Mouse (Mus musculus): Measurements from ENCODE around the gene Rc3h1. TPM values are rescaled to one million over a fixed set of nuclear protein-coding genes. Genes with fewer than 3 reads are reported as not detected.
"Not testable (repeated sequence)": the region's sequence is repeated elsewhere in the genome, so short reads cannot be mapped to it uniquely, and the experiment has no call there.

Gene Rc3h1
- total and polyA plus RNA-seq, 3 experiments: 6.2 to 15.2 TPM; not detected in 1

GRCm38 (mm10) chr1:160874757-160875156, 31.5 kb upstream of the Rc3h1 start (continued):
- TF ChIP-seq CHD2 (IDR thresholded peaks at IDR 0.05; ENCODE audit: low read length) (no peak), USF1 (IDR thresholded peaks at IDR 0.05; ENCODE audit: low read depth, low read length) (no peak), CTCF (IDR thresholded peaks at IDR 0.05 in 2 of 3, conservative IDR thresholded peaks at IDR 0.05 in 1 of 3; ENCODE audit: control insufficient read depth in 1 of 3, insufficient read depth in 1 of 3, low read depth in 2 of 3, low read length in 3 of 3, poor library complexity in 1 of 3, severe bottlenecking in 1 of 3) (no peak), TAL1 (IDR thresholded peaks at IDR 0.05; ENCODE audit: low read length) (no peak), E2F4 (IDR thresholded peaks at IDR 0.05; ENCODE audit: borderline replicate concordance, low read depth, low read length) (no peak), MAZ (IDR thresholded peaks at IDR 0.05; ENCODE audit: low read depth, low read length) (no peak), ZNF384 (IDR thresholded peaks at IDR 0.05; ENCODE audit: low read depth, low read length) (no peak), RCOR1 (IDR thresholded peaks at IDR 0.05; ENCODE audit: low read depth, low read length) (peak; percentile 71), SMC3 (IDR thresholded peaks at IDR 0.05; ENCODE audit: low read depth, low read length) (no peak), ETS1 (IDR thresholded peaks at IDR 0.05; ENCODE audit: low read depth, low read length) (peak; percentile 66; the same call in 1 of the 2 replicates), POLR2AphosphoS2 (IDR thresholded peaks at IDR 0.05; ENCODE audit: low read length) (no peak), ZKSCAN1 (IDR thresholded peaks at IDR 0.05; ENCODE audit: low read depth, low read length) (no peak), GABPA (IDR thresholded peaks at IDR 0.05; ENCODE audit: low read depth, low read length) (no peak)

- DNase-seq (ENCODE audit: low read depth, low spot score): no peak
- no peak for TF ChIP-seq CHD1 (IDR thresholded peaks at IDR 0.05; ENCODE audit: low read depth, low read length)
- no peak for TF ChIP-seq CTCF (IDR thresholded peaks at IDR 0.05 in 2 of 3, conservative IDR thresholded peaks at IDR 0.05 in 1 of 3; ENCODE audit: control insufficient read depth in 1 of 3, insufficient read depth in 1 of 3, low read depth in 2 of 3, low read length in 3 of 3, poor library complexity in 1 of 3, severe bottlenecking in 1 of 3)
- TF ChIP-seq POLR2AphosphoS5 (IDR thresholded peaks at IDR 0.05; ENCODE audit: borderline replicate concordance, low read depth, low read length): no peak
- TF ChIP-seq GABPA (IDR thresholded peaks at IDR 0.05; ENCODE audit: low read depth, low read length): no peak
- TF ChIP-seq GATA1 (IDR thresholded peaks at IDR 0.05; ENCODE audit: low read depth, low read length): no peak
- no peak for TF ChIP-seq USF2 (IDR thresholded peaks at IDR 0.05; ENCODE audit: borderline replicate concordance in 1 of 2, insufficient read depth in 1 of 2, low read depth in 1 of 2, low read length in 2 of 2)
Observed at GRCm38 (mm10) chr1:160876968-160877367, 29.2 kb upstream of the Rc3h1 start.

GRCm38 (mm10) chr1:160878485-160878884, 27.7 kb upstream of the Rc3h1 start:
- TF ChIP-seq TBP (IDR thresholded peaks at IDR 0.05; ENCODE audit: low read depth, low read length) (no peak), ZMIZ1 (IDR thresholded peaks at IDR 0.05; ENCODE audit: low read depth, low read length) (no peak), MAX (IDR thresholded peaks at IDR 0.05; ENCODE audit: low read length) (no peak), NELFE (IDR thresholded peaks at IDR 0.05; ENCODE audit: low read depth, low read length) (no peak), ELF1 (IDR thresholded peaks at IDR 0.05; ENCODE audit: low read depth, low read length) (no peak), RAD21 (IDR thresholded peaks at IDR 0.05; ENCODE audit: low read depth, low read length) (no peak), JUND (IDR thresholded peaks at IDR 0.05; ENCODE audit: low read depth, low read length) (no peak)
- no peaks in the 10 kb centered on the region for H3K9me3 ChIP-seq (replicated peaks; ENCODE audit: insufficient read depth, low read length)
- H3K27ac ChIP-seq (ENCODE audit: control insufficient read depth, low read depth, low read length): no peak overlapping the region
- H3K4me1 ChIP-seq (ENCODE audit: control insufficient read depth in 1 of 2, insufficient read depth in 2 of 2, low read length in 2 of 2): peaks cover 15 to 16% of the 10 kb centered on the region in 2 experiments
- H3K79me2 ChIP-seq (ENCODE audit: control insufficient read depth, insufficient read depth, low read length, poor library complexity): no peaks in the 10 kb centered on the region
- H3K9ac ChIP-seq (ENCODE audit: control insufficient read depth, low read depth, low read length, poor library complexity, severe bottlenecking): no peak overlapping the region
- no peak overlapping the region for H3K4me3 ChIP-seq (ENCODE audit: control insufficient read depth in 1 of 2, insufficient read depth in 1 of 2, low read depth in 2 of 2, low read length in 2 of 2)
- H3K27me3 ChIP-seq (ENCODE audit: control insufficient read depth in 1 of 2, insufficient read depth in 2 of 2, low read length in 2 of 2): no peaks in the 10 kb centered on the region
- DNase-seq (ENCODE audit: low read depth, low spot score): peak; percentile 35
- H3K36me3 ChIP-seq (ENCODE audit: control insufficient read depth in 1 of 2, insufficient read depth in 2 of 2, low read length in 2 of 2): peaks cover 0 to 20% of the 10 kb centered on the region in 2 experiments; a peak in 2 of 4 replicates

More at GRCm38 (mm10) chr1:160876968-160877367, 29.2 kb upstream of the Rc3h1 start:
- Histone ChIP-seq H3K4me3 (ENCODE audit: control insufficient read depth in 1 of 2, insufficient read depth in 1 of 2, low read depth in 2 of 2, low read length in 2 of 2) (no peak overlapping the region), H3K79me2 (ENCODE audit: control insufficient read depth, insufficient read depth, low read length, poor library complexity) (no peaks in the 10 kb centered on the region), H3K4me1 (ENCODE audit: control insufficient read depth in 1 of 2, insufficient read depth in 2 of 2, low read length in 2 of 2) (peaks cover 16 to 18% of the 10 kb centered on the region in 2 experiments), H3K36me3 (ENCODE audit: control insufficient read depth in 1 of 2, insufficient read depth in 2 of 2, low read length in 2 of 2) (peaks cover 0 to 21% of the 10 kb centered on the region in 2 experiments; a peak in 2 of 4 replicates), H3K9ac (ENCODE audit: control insufficient read depth, low read depth, low read length, poor library complexity, severe bottlenecking) (no peak overlapping the region), H3K27ac (ENCODE audit: control insufficient read depth, low read depth, low read length) (no peak overlapping the region), H3K9me3 (replicated peaks; ENCODE audit: insufficient read depth, low read length) (no peaks in the 10 kb centered on the region), H3K27me3 (ENCODE audit: control insufficient read depth in 1 of 2, insufficient read depth in 2 of 2, low read length in 2 of 2) (no peaks in the 10 kb centered on the region)

GRCm38 (mm10) chr1:160881378-160881777, 24.8 kb upstream of the Rc3h1 start:
- H3K4me1 ChIP-seq (ENCODE audit: control insufficient read depth in 1 of 2, insufficient read depth in 2 of 2, low read length in 2 of 2): not testable (repeated sequence)

More at GRCm38 (mm10) chr1:160881378-160881777, 24.8 kb upstream of the Rc3h1 start:
- not testable (repeated sequence) for H3K9ac ChIP-seq (ENCODE audit: control insufficient read depth, low read depth, low read length, poor library complexity, severe bottlenecking); H3K4me3 ChIP-seq (ENCODE audit: control insufficient read depth in 1 of 2, insufficient read depth in 1 of 2, low read depth in 2 of 2, low read length in 2 of 2); H3K79me2 ChIP-seq (ENCODE audit: control insufficient read depth, insufficient read depth, low read length, poor library complexity); H3K27ac ChIP-seq (ENCODE audit: control insufficient read depth, low read depth, low read length); H3K27me3 ChIP-seq (ENCODE audit: control insufficient read depth in 1 of 2, insufficient read depth in 2 of 2, low read length in 2 of 2); H3K9me3 ChIP-seq (replicated peaks; ENCODE audit: insufficient read depth, low read length); H3K36me3 ChIP-seq (ENCODE audit: control insufficient read depth in 1 of 2, insufficient read depth in 2 of 2, low read length in 2 of 2); DNase-seq (ENCODE audit: low read depth, low spot score)
